Mouse (Mus musculus): ENCODE measurements at regions not wholly inside any gene's neighbourhood (a gene's known extent, or its start where the extent isn't known, plus 50 kb on each side); places are given as distances from the start of the nearest gene placed in this dataset.
A peak's percentile ranks its signal among the peaks of the same experiment; 100 is the strongest.

GRCm38 (mm10) chrX:12855425-12855824, 93.6 kb upstream of the Med14 start:
- no peak overlapping the region for H3K9ac ChIP-seq
- no peak overlapping the region for H3K27ac ChIP-seq
- H3K4me1 ChIP-seq, result no peaks in the 10 kb centered on the region
- H3K4me3 ChIP-seq (replicated peaks), result no peak overlapping the region
- H3K4me2 ChIP-seq, result no peak overlapping the region
- no peaks in the 10 kb centered on the region for H3K36me3 ChIP-seq
- no peaks in the 10 kb centered on the region for H3K9me3 ChIP-seq
- WGBS, result 69% methylated on average over 4 of the region's 4 CpGs
- H3K27me3 ChIP-seq (replicated peaks), result no peaks in the 10 kb centered on the region
- no peak for ATAC-seq (ENCODE audit: insufficient read depth, low FRiP score, low read depth)

GRCm38 (mm10) chrX:12851684-12852083, 89.8 kb upstream of the Med14 start:
- H3K4me3 ChIP-seq (replicated peaks), result no peak overlapping the region
- 72% methylated on average over 4 of the region's 4 CpGs for WGBS
- no peaks in the 10 kb centered on the region for H3K27me3 ChIP-seq (replicated peaks)
- no peaks in the 10 kb centered on the region for H3K9me3 ChIP-seq
- no peak overlapping the region for H3K9ac ChIP-seq
- H3K4me2 ChIP-seq, result no peak overlapping the region
- ATAC-seq (ENCODE audit: insufficient read depth, low FRiP score, low read depth), result no peak
- no peaks in the 10 kb centered on the region for H3K4me1 ChIP-seq
- no peaks in the 10 kb centered on the region for H3K36me3 ChIP-seq
- H3K27ac ChIP-seq, result no peak overlapping the region

GRCm38 (mm10) chrX:12844431-12844830, 82.6 kb upstream of the Med14 start:
- Histone ChIP-seq H3K4me1 (no peaks in the 10 kb centered on the region), H3K9ac (no peak overlapping the region), H3K27ac (no peak overlapping the region), H3K4me3 (replicated peaks) (no peak overlapping the region), H3K27me3 (replicated peaks) (no peaks in the 10 kb centered on the region), H3K36me3 (no peaks in the 10 kb centered on the region), H3K9me3 (no peaks in the 10 kb centered on the region), H3K4me2 (no peak overlapping the region)
- 13% methylated on average over 1 of the region's 1 CpGs for WGBS
- no peak for ATAC-seq (ENCODE audit: insufficient read depth, low FRiP score, low read depth)

- Histone ChIP-seq H3K4me2 (no peak overlapping the region), H3K36me3 (no peaks in the 10 kb centered on the region), H3K27me3 (replicated peaks) (no peaks in the 10 kb centered on the region), H3K4me3 (replicated peaks) (no peak overlapping the region), H3K4me1 (no peaks in the 10 kb centered on the region), H3K9me3 (no peaks in the 10 kb centered on the region), H3K9ac (no peak overlapping the region), H3K27ac (peak overlapping the region; percentile 69; the same call in 1 of the 2 replicates)
- ATAC-seq (ENCODE audit: insufficient read depth, low FRiP score, low read depth), result no peak
- WGBS, result 75% methylated on average over 3 of the region's 3 CpGs
Measured at GRCm38 (mm10) chrX:12841021-12841325, 79.1 kb upstream of the Med14 start.

DNA sequence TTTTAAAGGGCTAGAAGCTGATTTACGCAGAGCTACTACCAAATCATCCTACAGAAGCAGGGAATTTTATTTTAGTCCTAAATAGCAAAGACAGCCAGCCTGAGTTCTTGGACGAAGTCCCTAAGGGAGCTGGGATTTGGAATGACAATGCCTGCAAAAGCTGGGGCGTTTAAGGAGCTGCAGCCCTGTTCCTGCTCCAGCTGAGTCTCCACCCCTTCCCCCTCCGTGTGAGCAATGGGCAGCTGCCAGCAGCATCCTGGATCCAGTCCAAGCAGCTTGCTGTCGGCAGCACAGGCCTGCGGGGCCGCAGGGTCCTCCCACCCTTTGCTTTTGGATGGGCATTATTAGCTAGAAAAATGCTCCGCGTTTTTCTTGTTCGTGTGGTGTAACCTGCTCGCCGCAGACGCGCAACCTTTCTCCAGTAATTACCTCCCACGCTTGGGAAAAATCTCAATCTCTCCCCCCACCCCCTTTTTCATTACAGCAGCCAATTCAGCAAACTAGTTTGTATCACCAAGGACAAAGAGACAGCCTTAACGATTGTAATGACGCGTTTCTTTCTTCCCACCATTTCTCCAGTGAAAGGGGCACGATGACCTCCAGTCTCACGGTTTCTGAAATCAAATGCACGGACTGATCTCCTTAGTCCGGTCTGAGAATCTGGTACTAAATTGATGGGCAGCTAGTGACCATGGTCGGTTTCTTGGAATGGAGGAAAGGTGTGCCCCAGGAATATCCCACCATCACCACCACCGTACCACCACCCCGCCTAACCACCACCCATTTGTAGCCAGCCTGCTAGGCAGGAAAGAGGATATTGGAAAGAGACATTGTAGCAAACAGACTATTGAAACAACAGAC, 78.5 kb upstream of the Med14 start:
- Histone ChIP-seq H3K9ac (no peak overlapping the region), H3K27ac (peak overlapping the region; percentile 69), H3K4me3 (replicated peaks) (peak overlapping the region; percentile 32), H3K9me3 (no peaks in the 10 kb centered on the region), H3K4me2 (peak overlapping the region; percentile 54), H3K36me3 (no peaks in the 10 kb centered on the region), H3K4me1 (no peaks in the 10 kb centered on the region), H3K27me3 (replicated peaks) (no peaks in the 10 kb centered on the region)
- 22% methylated on average over 25 of the region's 25 CpGs for WGBS
- peak; percentile 72; the same call in 1 of the 2 replicates for ATAC-seq (ENCODE audit: insufficient read depth, low FRiP score, low read depth)

DNA sequence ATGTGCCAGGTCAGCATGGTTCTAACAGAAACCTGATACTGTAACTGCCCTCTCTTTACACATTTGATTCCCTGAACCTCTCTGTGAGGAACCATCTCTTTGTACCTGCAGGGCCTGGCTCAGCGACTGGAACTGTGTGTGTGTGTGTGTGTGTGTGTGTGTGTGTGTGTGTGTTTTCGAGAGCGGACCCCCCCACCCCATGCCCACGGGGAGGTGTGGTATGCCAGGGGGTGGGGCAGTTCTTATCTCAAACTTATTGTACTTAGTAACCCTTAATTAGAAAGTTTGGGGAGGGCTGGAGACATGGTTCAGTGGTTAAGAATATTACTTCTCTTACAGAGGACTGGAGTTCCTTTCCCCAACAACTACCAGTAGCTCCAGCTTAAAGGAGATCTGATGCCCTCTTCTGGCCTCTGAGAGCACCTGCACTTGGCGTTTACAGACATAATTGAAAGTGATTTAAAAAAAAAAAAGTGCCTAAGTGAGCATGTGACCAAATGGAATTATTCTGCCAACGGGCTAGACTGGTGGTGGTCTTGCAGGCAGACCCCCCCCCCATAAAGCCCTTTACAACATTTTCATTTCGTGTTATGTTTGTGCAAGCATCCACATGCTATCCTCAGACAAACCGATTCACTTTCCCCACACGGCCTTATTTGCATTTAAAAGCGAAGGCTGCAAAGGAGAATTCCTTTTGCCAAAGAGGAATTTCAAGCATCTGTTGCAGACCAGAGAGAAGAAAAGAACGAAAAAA, 77.7 kb upstream of the Med14 start:
- H3K27me3 ChIP-seq (replicated peaks), result no peaks in the 10 kb centered on the region
- WGBS, result 23% methylated on average over 11 of the region's 11 CpGs
- H3K27ac ChIP-seq, result peak overlapping the region; percentile 69
- no peaks in the 10 kb centered on the region for H3K9me3 ChIP-seq
- H3K36me3 ChIP-seq, result no peaks in the 10 kb centered on the region
- peak overlapping the region; percentile 54 for H3K4me2 ChIP-seq
- H3K9ac ChIP-seq, result no peak overlapping the region
- peak overlapping the region; percentile 32 for H3K4me3 ChIP-seq (replicated peaks)
- ATAC-seq (ENCODE audit: insufficient read depth, low FRiP score, low read depth), result 0 out of 2 replicates have a peak, but pooled peaks have one; percentile 40
- H3K4me1 ChIP-seq, result no peaks in the 10 kb centered on the region

- Histone ChIP-seq H3K4me1 (no peaks in the 10 kb centered on the region), H3K27me3 (replicated peaks) (no peaks in the 10 kb centered on the region), H3K4me2 (no peak overlapping the region), H3K4me3 (replicated peaks) (no peak overlapping the region), H3K27ac (no peak overlapping the region; the same call in 1 of the 2 replicates), H3K9me3 (no peaks in the 10 kb centered on the region), H3K36me3 (no peaks in the 10 kb centered on the region), H3K9ac (no peak overlapping the region)
- ATAC-seq (ENCODE audit: insufficient read depth, low FRiP score, low read depth), result no peak
- WGBS, result 25% methylated on average over 1 of the region's 1 CpGs
Measured at GRCm38 (mm10) chrX:12837821-12838220, 75.9 kb upstream of the Med14 start.

- Histone ChIP-seq H3K4me3 (replicated peaks) (no peak overlapping the region), H3K9me3 (no peaks in the 10 kb centered on the region), H3K27me3 (replicated peaks) (no peaks in the 10 kb centered on the region), H3K4me1 (no peaks in the 10 kb centered on the region), H3K9ac (no peak overlapping the region), H3K27ac (no peak overlapping the region), H3K4me2 (no peak overlapping the region), H3K36me3 (no peaks in the 10 kb centered on the region)
- WGBS, result 70% methylated on average over 4 of the region's 4 CpGs
- no peak for ATAC-seq (ENCODE audit: insufficient read depth, low FRiP score, low read depth)
Measured at GRCm38 (mm10) chrX:12834681-12835080, 72.8 kb upstream of the Med14 start.

DNA sequence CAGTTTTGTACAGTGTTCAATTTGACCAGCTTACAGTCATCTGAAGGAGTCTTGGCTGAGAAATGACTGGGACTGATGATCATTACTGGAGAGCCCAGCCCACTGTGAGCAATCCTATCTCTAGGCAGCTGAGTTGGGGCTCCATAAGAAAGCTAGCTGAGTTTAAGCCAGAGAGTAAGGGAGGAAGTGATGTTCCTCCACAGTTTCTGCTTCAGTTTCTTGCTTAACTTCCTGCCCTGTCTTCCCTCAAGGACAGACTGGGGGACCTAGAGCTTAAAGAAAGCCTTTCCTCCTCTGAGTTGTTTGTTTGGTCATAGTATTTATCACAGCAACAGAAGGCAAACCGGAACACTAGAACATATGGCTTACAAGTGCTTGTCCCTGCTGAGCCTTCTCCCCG, 70.8 kb upstream of the Med14 start:
- Histone ChIP-seq H3K36me3 (no peaks in the 10 kb centered on the region), H3K27ac (no peak overlapping the region), H3K27me3 (replicated peaks) (no peaks in the 10 kb centered on the region), H3K4me2 (no peak overlapping the region), H3K9me3 (no peaks in the 10 kb centered on the region), H3K4me3 (replicated peaks) (no peak overlapping the region), H3K4me1 (no peaks in the 10 kb centered on the region), H3K9ac (no peak overlapping the region)
- no peak for ATAC-seq (ENCODE audit: insufficient read depth, low FRiP score, low read depth)
- WGBS, result 76% methylated on average over 2 of the region's 2 CpGs

DNA sequence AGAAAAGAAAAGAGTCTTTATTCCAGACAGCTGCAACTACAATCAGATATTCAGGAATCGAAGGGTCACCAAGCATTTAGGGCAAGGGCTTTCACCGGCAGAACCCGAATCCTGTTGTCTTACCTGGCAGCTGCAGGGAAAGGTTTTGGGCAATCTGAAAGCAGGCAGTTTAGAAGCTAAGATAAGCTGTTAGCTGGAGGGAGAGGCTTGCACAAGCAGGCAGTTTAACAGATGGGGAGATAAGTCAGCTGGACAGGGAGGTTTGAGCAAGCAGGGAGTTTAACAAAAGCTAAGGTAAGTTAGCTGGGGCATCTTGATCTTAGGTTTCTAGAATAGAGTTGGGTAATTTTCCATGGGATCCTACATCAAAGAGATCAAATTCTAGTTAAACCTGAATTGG, 67.3 kb upstream of the Med14 start:
- H3K4me3 ChIP-seq (replicated peaks), result no peak overlapping the region
- WGBS, result 67% methylated on average over 3 of the region's 3 CpGs
- H3K27ac ChIP-seq, result no peak overlapping the region
- no peaks in the 10 kb centered on the region for H3K27me3 ChIP-seq (replicated peaks)
- no peak overlapping the region for H3K4me2 ChIP-seq
- H3K36me3 ChIP-seq, result no peaks in the 10 kb centered on the region
- H3K4me1 ChIP-seq, result no peaks in the 10 kb centered on the region
- H3K9me3 ChIP-seq, result no peaks in the 10 kb centered on the region
- ATAC-seq (ENCODE audit: insufficient read depth, low FRiP score, low read depth), result no peak
- H3K9ac ChIP-seq, result no peak overlapping the region

DNA sequence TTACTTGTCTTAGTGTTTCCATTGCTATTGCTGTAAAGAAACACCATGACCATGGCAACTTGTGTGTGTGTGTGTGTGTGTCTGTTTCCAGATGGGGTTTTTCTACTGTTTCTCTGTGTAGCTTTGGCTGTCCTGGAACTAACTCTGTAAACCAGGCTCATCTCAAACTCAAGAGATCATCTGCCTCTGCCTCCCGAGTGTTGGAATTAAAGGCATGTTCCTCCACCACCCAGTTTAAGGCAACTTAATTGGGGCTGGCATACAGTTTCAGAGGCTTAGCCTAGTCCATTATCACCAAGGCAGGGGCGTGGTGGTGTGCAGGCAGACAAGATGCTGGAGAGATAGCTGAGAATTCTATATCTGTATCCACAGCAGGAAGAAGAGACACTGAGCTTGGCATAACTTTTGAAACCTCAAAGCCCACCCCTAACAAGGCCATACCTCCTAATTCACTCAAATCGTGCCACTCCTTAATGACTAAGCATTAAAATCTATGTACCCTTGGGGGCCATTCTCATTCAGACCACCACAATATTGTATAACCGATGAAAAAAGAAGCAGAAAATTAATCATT, 65.5 kb upstream of the Med14 start:
- H3K4me1 ChIP-seq, result no peaks in the 10 kb centered on the region
- H3K4me2 ChIP-seq, result no peak overlapping the region
- H3K27me3 ChIP-seq (replicated peaks), result no peaks in the 10 kb centered on the region
- ATAC-seq (ENCODE audit: insufficient read depth, low FRiP score, low read depth), result no peak
- H3K9me3 ChIP-seq, result no peaks in the 10 kb centered on the region
- 73% methylated on average over 4 of the region's 4 CpGs for WGBS
- no peak overlapping the region for H3K4me3 ChIP-seq (replicated peaks)
- no peak overlapping the region for H3K27ac ChIP-seq
- H3K9ac ChIP-seq, result no peak overlapping the region
- H3K36me3 ChIP-seq, result no peaks in the 10 kb centered on the region

- no peak for ATAC-seq (ENCODE audit: insufficient read depth, low FRiP score, low read depth)
- H3K27me3 ChIP-seq (replicated peaks), result no peaks in the 10 kb centered on the region
- H3K4me3 ChIP-seq (replicated peaks), result no peak overlapping the region
- no peaks in the 10 kb centered on the region for H3K9me3 ChIP-seq
- 89% methylated on average over 4 of the region's 4 CpGs for WGBS
- H3K4me2 ChIP-seq, result no peak overlapping the region
- no peaks in the 10 kb centered on the region for H3K4me1 ChIP-seq
- no peaks in the 10 kb centered on the region for H3K36me3 ChIP-seq
- H3K9ac ChIP-seq, result no peak overlapping the region
- no peak overlapping the region for H3K27ac ChIP-seq
Measured at GRCm38 (mm10) chrX:12826646-12827045, 64.8 kb upstream of the Med14 start.

All from stomach, embryonic 15.5 days (tissue).